ENCODE assay signal across 8 mouse cellular contexts in genomic region chr4:104366491-104366890, GRCm38 (mm10).
A peak's percentile ranks its signal among the peaks of the same experiment; 100 is the strongest.
DNase-seq lines count a peak whose midpoint lies in the region; ATAC-seq and TF ChIP-seq lines count a peak whose summit lies in the region.

No protein-coding gene starts in this region.

- H3K36me3 ChIP-seq in liver, embryonic 12.5 days: no peaks in the 10 kb centered on the region
- H3K36me3 ChIP-seq in stomach, postnatal 0 days (ENCODE audit: control insufficient read depth, insufficient read depth, low read length): no peaks in the 10 kb centered on the region

- no peak for TF ChIP-seq EP300 in stomach, postnatal 0 days (optimal IDR thresholded peaks at IDR 0.05)

- H3K4me1 ChIP-seq in liver, embryonic 12.5 days: no peaks in the 10 kb centered on the region; the same call in 1 of the 2 replicates
- H3K4me1 ChIP-seq in stomach, postnatal 0 days (replicated peaks; ENCODE audit: control insufficient read depth, insufficient read depth): no peaks in the 10 kb centered on the region; the same call in 1 of the 2 replicates

- no peak for DNase-seq in gastrocnemius, adult 2 months
- DNase-seq in gastrocnemius, postnatal 14 days: no peak
- peak; percentile 11 for DNase-seq in right cerebral cortex, adult 18-20 months
- DNase-seq in right cerebral cortex, postnatal 14 days: no peak
- DNase-seq in stomach, postnatal 0 days (ENCODE audit: low spot score): no peak
- no peak for DNase-seq in urinary bladder, adult 18-20 months (ENCODE audit: low spot score in 2 of 2)
- DNase-seq in frontal cortex, postnatal 10 days (ENCODE audit: low spot score in 2 of 2): no peak

- no peak for ATAC-seq in liver, embryonic 12.5 days
- ATAC-seq in stomach, postnatal 0 days (ENCODE audit: low FRiP score, low TSS enrichment): no peak

- H3K27me3 ChIP-seq in liver, embryonic 12.5 days (replicated peaks): peaks cover 68% of the 10 kb centered on the region
- H3K27me3 ChIP-seq in stomach, postnatal 0 days (ENCODE audit: control insufficient read depth, insufficient read depth, low read length): no peaks in the 10 kb centered on the region

- H3K27ac ChIP-seq in gastrocnemius, adult 2 months: no peak overlapping the region
- no peak overlapping the region for H3K27ac ChIP-seq in liver, embryonic 12.5 days
- H3K27ac ChIP-seq in stomach, postnatal 0 days (replicated peaks): no peak overlapping the region

- H3K4me3 ChIP-seq in gastrocnemius, adult 2 months: peak overlapping the region; percentile 74
- H3K4me3 ChIP-seq in liver, embryonic 12.5 days: peak overlapping the region; percentile 54; the same call in 1 of the 2 replicates
- H3K4me3 ChIP-seq in stomach, postnatal 0 days (ENCODE audit: low read depth, low read length): peak overlapping the region; percentile 60

- no peaks in the 10 kb centered on the region for H3K9me3 ChIP-seq in liver, embryonic 12.5 days (replicated peaks)
- H3K9me3 ChIP-seq in stomach, postnatal 0 days (ENCODE audit: control insufficient read depth, low read length): no peaks in the 10 kb centered on the region

- H3K4me2 ChIP-seq in liver, embryonic 12.5 days: peak overlapping the region; percentile 68
- peak overlapping the region; percentile 95 for H3K4me2 ChIP-seq in stomach, postnatal 0 days (replicated peaks; ENCODE audit: low read depth)

- no peak for TF ChIP-seq CTCF in gastrocnemius, adult 2 months (IDR thresholded peaks at IDR 0.05)
- TF ChIP-seq CTCF in stomach, postnatal 0 days (IDR thresholded peaks at IDR 0.05; ENCODE audit: low read depth): no peak

- intact Hi-C loops in gastrocnemius, adult 2 months (cut with DNase I): no loop called here
- intact Hi-C loops in gastrocnemius, postnatal 14 days (cut with DNase I; ENCODE audit: low total_unique reads): no loop called here

- 9% methylated on average over 8 of the region's 8 CpGs for WGBS in liver, embryonic 12.5 days (ENCODE audit: insufficient replicate concordance)
- 30% methylated on average over 8 of the region's 8 CpGs for WGBS in stomach, postnatal 0 days

- H3K9ac ChIP-seq in liver, embryonic 12.5 days: no peak overlapping the region
- H3K9ac ChIP-seq in stomach, postnatal 0 days (ENCODE audit: low read length): no peak overlapping the region
